Mouse (Mus musculus) limb, embryonic 12.5 days (tissue): ENCODE results near the gene Rnf128. TPM values are rescaled to one million over a fixed set of nuclear protein-coding genes. Genes with fewer than 3 reads are reported as not detected.

Experiments used
- ATAC-seq: fragments of 200-750 bp; cut with Nextera tagmentation; 2 replicates; pipeline ENCODE4 v1.8.0; 2017; ENCODE audit warnings: low read depth, moderate TSS enrichment; ENCODE audit not compliant: insufficient number of reproducible peaks, insufficient read depth, low FRiP score, low TSS enrichment
- H3K27ac ChIP-seq: fragments of 300-500 bp; sonication (generic); 2 replicates; pipeline ENCODE4 v1.5.1; 2016; ENCODE audit warnings: mild to moderate bottlenecking, moderate library complexity
- H3K27me3 ChIP-seq: fragments of 300-500 bp; sonication (generic); 2 replicates; pipeline ENCODE4 v1.6.1; 2016; ENCODE audit warnings: mild to moderate bottlenecking, moderate library complexity
- H3K36me3 ChIP-seq: fragments of 300-500 bp; sonication (generic); 2 replicates; pipeline ENCODE4 v1.6.1; 2016; ENCODE audit warnings: mild to moderate bottlenecking, moderate library complexity
- H3K4me1 ChIP-seq: fragments of 300-500 bp; sonication (generic); replicated peaks from 2 replicates; pipeline ENCODE4 v1.6.1; 2016
- H3K4me2 ChIP-seq: fragments of 300-500 bp; sonication (generic); 2 replicates; pipeline ENCODE4 v1.6.1; 2016; ENCODE audit warnings: mild to moderate bottlenecking, moderate library complexity
- H3K4me3 ChIP-seq: fragments of 300-500 bp; sonication (generic); replicated peaks from 2 replicates; pipeline ENCODE4 v1.5.1; 2016; ENCODE audit warnings: mild to moderate bottlenecking
- H3K9ac ChIP-seq: fragments of 300-500 bp; sonication (generic); replicated peaks from 2 replicates; pipeline ENCODE4 v1.6.1; 2016; ENCODE audit warnings: mild to moderate bottlenecking, moderate library complexity
- H3K9me3 ChIP-seq: fragments of 300-500 bp; sonication (generic); 2 replicates; pipeline ENCODE4 v1.6.1; 2016; ENCODE audit warnings: mild to moderate bottlenecking, moderate library complexity
- WGBS: fragments of 180-500 bp; shearing (Covaris S2); methylation state at CpG from one replicate; pipeline ENCODE4 v1.1.7; 2016; 5-methylcytosine and 5-hydroxymethylcytosine counted together
- polyA plus RNA-seq: library from polyadenylated mRNA; unstranded; fragments of >200 nt; fragmentation: Nextera tagmentation; extraction: Ambion mirVana; gene quantifications from 2 replicates; pipeline ENCODE4 v1.2.1, GENCODE M21; 2016

The Rnf128 gene
- polyA plus RNA-seq, 1 experiment from 2014 or later: 5.7 TPM

- WGBS: 69% methylated on average over 4 of the region's 4 CpGs
- no peak for ATAC-seq
- 0 out of 2 replicates have a peak, but pooled peaks cover 5% of the 10 kb centered on the region for H3K27me3 ChIP-seq
- H3K4me1 ChIP-seq: no peaks in the 10 kb centered on the region
- no peaks in the 10 kb centered on the region for H3K36me3 ChIP-seq
- no peaks in the 10 kb centered on the region for H3K9me3 ChIP-seq
- no peak overlapping the region for H3K27ac ChIP-seq
- no peak overlapping the region for H3K4me3 ChIP-seq
- no peak overlapping the region for H3K4me2 ChIP-seq
- no peak overlapping the region for H3K9ac ChIP-seq
Observed at GRCm38 (mm10) chrX:139634758-139635157, 71.6 kb downstream of the Rnf128 start.

DNA sequence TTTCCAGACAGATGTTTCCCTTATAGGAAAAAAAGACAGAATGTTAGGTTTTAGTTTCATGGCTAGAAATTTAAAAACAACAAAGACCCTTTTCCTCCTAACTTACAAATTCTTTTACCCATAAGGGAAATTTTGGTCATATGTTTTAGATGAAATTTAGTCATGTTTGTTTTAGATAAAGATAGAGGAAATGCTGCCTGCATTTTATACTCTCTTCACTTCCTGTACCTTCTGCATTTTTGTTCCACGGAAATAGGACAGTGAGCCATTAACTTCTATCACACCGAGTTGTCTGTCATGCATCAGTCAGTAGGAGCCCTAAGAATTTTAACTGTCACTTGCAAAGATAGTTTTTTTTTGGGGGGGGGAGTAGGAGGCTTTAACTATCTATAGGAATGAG, 76.6 kb downstream of the Rnf128 start:
- WGBS: 73% methylated on average over 2 of the region's 2 CpGs
- Histone ChIP-seq H3K4me2 (no peak overlapping the region), H3K36me3 (no peaks in the 10 kb centered on the region), H3K27ac (no peak overlapping the region), H3K4me3 (no peak overlapping the region), H3K9me3 (no peaks in the 10 kb centered on the region), H3K9ac (no peak overlapping the region), H3K4me1 (no peaks in the 10 kb centered on the region), H3K27me3 (peaks cover 7% of the 10 kb centered on the region; the same call in 1 of the 2 replicates)
- ATAC-seq: no peak

GRCm38 (mm10) chrX:139640418-139640817, 77.3 kb downstream of the Rnf128 start:
- no peaks in the 10 kb centered on the region for H3K9me3 ChIP-seq
- no peak for ATAC-seq

GRCm38 (mm10) chrX:139652226-139652625, 89.1 kb downstream of the Rnf128 start:
- H3K27ac ChIP-seq: no peak overlapping the region
- peaks cover 6% of the 10 kb centered on the region; the same call in 1 of the 2 replicates for H3K27me3 ChIP-seq
- 75% methylated on average over 5 of the region's 5 CpGs for WGBS
- H3K36me3 ChIP-seq: no peaks in the 10 kb centered on the region
- H3K9me3 ChIP-seq: no peaks in the 10 kb centered on the region
- ATAC-seq: no peak
- no peak overlapping the region for H3K4me3 ChIP-seq
- no peak overlapping the region for H3K4me2 ChIP-seq
- no peaks in the 10 kb centered on the region for H3K4me1 ChIP-seq
- no peak overlapping the region for H3K9ac ChIP-seq

More at GRCm38 (mm10) chrX:139640418-139640817, 77.3 kb downstream of the Rnf128 start:
- Histone ChIP-seq H3K27ac (no peak overlapping the region), H3K4me1 (no peaks in the 10 kb centered on the region), H3K27me3 (peaks cover 7% of the 10 kb centered on the region; the same call in 1 of the 2 replicates), H3K36me3 (no peaks in the 10 kb centered on the region), H3K4me3 (no peak overlapping the region), H3K4me2 (no peak overlapping the region), H3K9ac (no peak overlapping the region)

DNA sequence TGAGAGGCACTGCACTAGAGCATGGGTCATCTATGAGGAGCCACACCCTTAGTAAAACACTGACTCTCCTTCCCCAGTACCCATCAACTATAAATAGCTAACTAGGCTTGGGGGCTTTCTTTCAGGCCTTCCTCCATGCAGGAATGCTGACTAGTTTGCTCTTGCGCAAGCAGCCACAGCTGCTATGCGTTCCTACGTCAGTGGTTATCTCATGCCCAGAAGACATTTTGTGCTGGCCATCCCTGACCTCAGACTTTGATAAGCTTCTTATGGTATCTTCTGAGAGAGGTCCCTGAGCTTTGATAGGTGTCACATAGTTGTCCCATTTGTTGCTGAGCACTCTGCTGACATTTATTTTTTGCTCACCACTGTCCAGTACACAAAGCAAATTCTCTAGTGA, 90.2 kb downstream of the Rnf128 start:
- WGBS: 86% methylated on average over 3 of the region's 3 CpGs
- 0 out of 2 replicates have a peak, but pooled peaks cover 2% of the 10 kb centered on the region for H3K27me3 ChIP-seq
- ATAC-seq: no peak

GRCm38 (mm10) chrX:139654350-139655063, 91.4 kb downstream of the Rnf128 start:
- Histone ChIP-seq H3K9ac (no peak overlapping the region), H3K4me1 (no peaks in the 10 kb centered on the region), H3K27me3 (0 out of 2 replicates have a peak, but pooled peaks cover 3% of the 10 kb centered on the region), H3K4me2 (no peak overlapping the region), H3K27ac (no peak overlapping the region), H3K36me3 (no peaks in the 10 kb centered on the region), H3K9me3 (no peaks in the 10 kb centered on the region), H3K4me3 (no peak overlapping the region)
- WGBS: 68% methylated on average over 5 of the region's 5 CpGs
- no peak for ATAC-seq

More for the DNA sequence above, 90.2 kb downstream of the Rnf128 start:
- no peaks in the 10 kb centered on the region for H3K4me1 ChIP-seq
- H3K9ac ChIP-seq: no peak overlapping the region
- no peak overlapping the region for H3K4me2 ChIP-seq
- no peaks in the 10 kb centered on the region for H3K36me3 ChIP-seq
- H3K9me3 ChIP-seq: no peaks in the 10 kb centered on the region
- H3K4me3 ChIP-seq: no peak overlapping the region
- no peak overlapping the region for H3K27ac ChIP-seq

DNA sequence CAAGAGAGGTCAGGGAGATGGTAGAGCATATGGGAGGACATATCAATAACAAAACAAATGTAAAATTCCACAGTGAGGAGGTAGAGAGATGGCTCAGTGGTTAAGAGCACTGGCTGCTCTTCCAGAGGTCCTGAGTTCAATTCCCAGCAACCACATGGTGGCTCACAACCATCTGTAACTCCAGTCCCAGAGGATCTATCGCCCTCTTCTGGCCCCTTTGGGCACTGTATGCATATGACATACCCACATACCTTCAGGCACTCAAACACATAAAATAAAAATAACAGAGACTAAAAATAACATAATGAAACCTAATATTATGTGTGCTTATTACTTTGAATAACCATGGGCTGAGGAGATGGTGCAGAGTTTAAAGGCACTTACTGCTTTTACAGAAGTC, 99.0 kb downstream of the Rnf128 start:
- H3K36me3 ChIP-seq: no peaks in the 10 kb centered on the region
- H3K4me1 ChIP-seq: no peaks in the 10 kb centered on the region
- 53% methylated on average over 1 of the region's 1 CpGs for WGBS
- H3K4me2 ChIP-seq: no peak overlapping the region
- H3K9me3 ChIP-seq: no peaks in the 10 kb centered on the region
- no peak overlapping the region for H3K27ac ChIP-seq
- no peak overlapping the region for H3K9ac ChIP-seq
- ATAC-seq: no peak
- 0 out of 2 replicates have a peak, but pooled peaks cover 3% of the 10 kb centered on the region for H3K27me3 ChIP-seq
- no peak overlapping the region for H3K4me3 ChIP-seq

GRCm38 (mm10) chrX:139665829-139666228, 102.7 kb downstream of the Rnf128 start:
- no peaks in the 10 kb centered on the region for H3K27me3 ChIP-seq
- no peaks in the 10 kb centered on the region for H3K9me3 ChIP-seq
- no peak for ATAC-seq
- 75% methylated on average over 2 of the region's 2 CpGs for WGBS
- H3K27ac ChIP-seq: no peak overlapping the region
- H3K4me3 ChIP-seq: no peak overlapping the region
- H3K4me2 ChIP-seq: no peak overlapping the region
- no peak overlapping the region for H3K9ac ChIP-seq
- no peaks in the 10 kb centered on the region for H3K36me3 ChIP-seq
- H3K4me1 ChIP-seq: no peaks in the 10 kb centered on the region

DNA sequence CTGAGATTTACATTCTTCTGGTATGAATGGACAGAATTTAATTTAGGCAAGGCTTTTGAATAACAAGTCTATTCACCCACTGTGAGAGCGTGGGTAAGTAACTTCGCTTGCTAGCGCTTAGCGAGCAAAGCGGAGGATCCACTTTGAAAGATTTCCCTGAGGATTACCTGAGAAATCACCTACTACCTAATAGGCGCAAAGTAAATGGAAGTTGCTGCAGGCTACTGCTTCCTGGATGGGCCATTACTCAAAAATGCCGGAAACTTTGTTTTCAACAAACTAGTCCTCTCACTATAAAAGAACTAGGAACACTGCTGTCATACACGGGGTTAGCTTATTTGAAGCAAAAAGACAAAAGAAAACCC, 121.3 kb downstream of the Rnf128 start:
- WGBS: 16% methylated on average over 8 of the region's 8 CpGs
- Histone ChIP-seq H3K27ac (0 out of 2 replicates have a peak overlapping the region, but pooled peaks have one; percentile 17), H3K9me3 (no peaks in the 10 kb centered on the region), H3K4me3 (peak overlapping the region; percentile 51), H3K4me2 (peak overlapping the region; percentile 52), H3K36me3 (no peaks in the 10 kb centered on the region), H3K27me3 (peaks cover 20% of the 10 kb centered on the region), H3K4me1 (no peaks in the 10 kb centered on the region), H3K9ac (no peak overlapping the region; the same call in 1 of the 2 replicates)
- no peak; the same call in 1 of the 2 replicates for ATAC-seq

DNA sequence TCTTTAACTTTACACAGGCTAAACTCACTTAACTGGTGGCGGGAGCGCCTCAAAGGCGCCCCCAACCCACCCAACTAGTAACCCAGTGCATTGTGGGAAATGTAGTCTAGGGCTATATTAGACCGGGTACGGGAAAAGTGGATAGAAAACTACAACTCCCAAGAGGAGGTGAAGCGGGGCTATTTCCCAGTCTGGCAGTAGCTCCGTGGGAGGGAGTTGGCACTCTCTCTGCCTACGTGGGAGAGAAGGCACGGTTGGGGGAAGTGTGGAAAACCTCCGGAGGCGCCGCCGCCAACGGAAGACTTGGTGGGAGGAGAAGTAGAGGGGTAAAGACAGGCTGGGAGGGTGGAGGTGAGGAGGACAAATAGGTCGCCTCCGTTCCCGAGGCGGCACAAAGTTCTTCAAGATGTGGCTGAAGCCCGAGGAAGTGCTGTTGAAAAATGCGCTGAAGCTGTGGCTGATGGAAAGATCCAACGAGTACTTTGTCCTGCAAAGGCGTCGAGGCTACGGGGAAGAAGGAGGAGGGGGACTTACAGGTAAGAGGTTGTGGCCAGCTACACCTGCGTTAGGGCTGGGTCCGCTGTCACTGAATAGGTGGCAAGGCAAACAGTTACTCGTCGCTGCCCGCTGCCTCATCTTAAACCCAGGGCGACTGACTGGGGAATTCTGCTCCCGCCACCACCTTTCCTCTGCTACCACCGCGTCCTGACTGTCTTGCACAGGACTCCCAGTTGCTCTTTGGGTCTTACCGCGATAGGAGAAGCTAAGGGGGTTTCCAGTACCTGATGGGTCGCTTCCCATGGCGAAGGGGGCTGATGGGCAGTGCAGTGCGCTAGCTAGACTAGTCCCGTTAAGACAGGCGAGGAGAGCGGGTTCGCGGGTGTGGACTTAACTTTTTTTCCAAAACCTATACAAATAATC, 121.9 kb downstream of the Rnf128 start, which contains the start of gene Tbc1d8b:
TSS of gene Tbc1d8b (plus strand) at position 222 of the 921 bp plus-strand sequence.
- Histone ChIP-seq H3K9ac (peak within 1 kb of the TSS; percentile 57), H3K36me3 (no peaks in the 10 kb centered on the region), H3K27me3 (peaks cover 20% of the 10 kb centered on the region), H3K4me2 (peak within 1 kb of the TSS; percentile 56), H3K9me3 (no peaks in the 10 kb centered on the region), H3K27ac (0 out of 2 replicates have a peak within 1 kb of the TSS, but pooled peaks have one; percentile 17), H3K4me1 (no peaks in the 10 kb centered on the region), H3K4me3 (peak within 1 kb of the TSS; percentile 51)
- WGBS: 17% methylated on average over 43 of the region's 43 CpGs
- peak; percentile 99 for ATAC-seq

- Histone ChIP-seq H3K9ac (no peak within 1 kb of the TSS), H3K4me2 (no peak within 1 kb of the TSS), H3K9me3 (no peaks in the 10 kb centered on the region), H3K27me3 (0 out of 2 replicates have a peak, but pooled peaks cover 3% of the 10 kb centered on the region), H3K27ac (no peak within 1 kb of the TSS), H3K4me3 (no peak within 1 kb of the TSS), H3K36me3 (no peaks in the 10 kb centered on the region), H3K4me1 (no peaks in the 10 kb centered on the region)
- no peak for ATAC-seq
- WGBS: 96% methylated on average over 8 of the region's 8 CpGs
Observed at GRCm38 (mm10) chrX:139714381-139714780, 151.3 kb downstream of the Rnf128 start, which contains the start of gene Gm15013. Gene Gm15013, minus strand, starts transcription at chrX:139714481.
